Mouse (Mus musculus) frontal cortex, postnatal 14 days (tissue): ENCODE results near the gene Map4k5.

Experiments used
- DNase-seq, 2 experiments: peaks; one replicate each; pipeline ENCODE4 v3.0.0; 2022; ENCODE audit warnings: low spot score in 2 of 2

Gene Map4k5

GRCm38 (mm10) chr12:69843531-69844445, 49.2 kb downstream of the Map4k5 start:
- DNase-seq: no peak

GRCm38 (mm10) chr12:69838376-69838775, 54.6 kb downstream of the Map4k5 start:
- DNase-seq: no peak

DNA sequence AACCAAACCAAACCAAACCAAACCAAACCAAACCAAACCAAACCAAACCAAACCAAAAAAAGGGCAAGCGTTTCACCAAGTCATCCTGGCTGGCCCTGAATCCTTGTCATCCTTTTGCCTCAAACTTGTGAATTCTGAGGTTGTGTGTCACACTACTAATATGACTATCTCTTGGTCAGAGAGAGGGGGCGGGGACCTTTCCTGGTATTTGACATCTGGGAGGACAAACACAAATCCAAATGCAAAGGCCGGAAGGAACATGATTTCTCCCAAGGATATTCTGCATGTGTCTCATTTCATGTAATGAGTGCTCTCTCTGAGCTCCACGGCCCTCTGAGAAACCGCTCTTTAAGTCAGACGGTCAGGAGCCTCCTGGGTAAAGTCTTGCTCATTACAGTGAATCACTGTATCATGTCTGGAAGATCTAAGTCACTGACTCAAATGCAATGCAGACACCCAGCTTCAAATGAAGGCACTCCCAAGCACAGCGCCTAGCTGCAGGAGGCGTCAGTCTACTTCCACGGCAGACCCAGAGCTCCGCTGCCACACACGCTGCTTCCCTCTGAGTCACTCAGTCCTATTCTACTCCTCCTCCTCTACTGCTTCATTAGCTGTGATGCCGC, 58.9 kb downstream of the Map4k5 start:
- DNase-seq: no peak

- no peak for DNase-seq
These were observed 61.6 kb downstream of the Map4k5 start for GRCm38 (mm10) chr12:69831239-69831910.

DNA sequence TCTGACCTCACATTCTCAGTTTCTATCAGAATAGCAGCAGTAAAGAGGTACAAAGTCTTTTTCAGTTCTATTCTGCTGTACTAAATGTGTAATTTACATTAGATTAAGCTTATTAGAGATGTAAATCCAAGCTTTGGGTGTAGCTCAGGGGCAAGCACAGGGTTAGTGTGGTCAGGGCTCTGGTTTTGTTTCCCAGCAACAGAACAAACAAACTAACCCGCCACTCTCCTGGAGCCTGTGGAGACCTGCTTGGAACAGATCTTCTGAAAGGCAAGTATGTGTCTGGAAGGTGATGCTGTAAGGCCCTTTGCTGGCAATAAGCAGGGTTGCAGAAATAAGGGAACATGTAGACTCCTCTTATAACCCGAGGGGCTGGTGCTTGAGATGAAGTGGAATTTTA, 64.8 kb downstream of the Map4k5 start:
- DNase-seq: no peak

GRCm38 (mm10) chr12:69824881-69825597, 68.0 kb downstream of the Map4k5 start:
- DNase-seq: no peak

GRCm38 (mm10) chr12:69814272-69814671, 78.7 kb downstream of the Map4k5 start:
- DNase-seq: no peak

- DNase-seq: no peak
These were observed 79.4 kb downstream of the Map4k5 start for GRCm38 (mm10) chr12:69813596-69813995.

DNA sequence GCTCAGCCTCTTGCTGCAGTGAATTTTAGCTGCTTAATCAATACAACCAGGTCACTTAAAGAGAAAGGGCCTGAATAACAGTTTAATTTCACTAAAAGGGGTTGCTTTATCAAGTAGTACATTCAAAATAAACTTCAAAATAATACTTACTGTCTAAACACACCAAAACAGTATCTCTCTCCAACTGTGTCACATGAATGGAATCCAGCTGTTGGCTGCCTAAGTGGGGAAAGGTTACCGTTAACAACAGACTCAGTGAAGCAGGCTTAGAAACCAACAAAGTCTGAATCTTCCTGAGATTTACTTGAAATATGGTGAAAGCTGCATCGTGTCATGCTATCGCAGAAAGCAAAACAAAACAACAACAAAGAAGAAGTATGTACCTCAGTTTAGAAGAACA, 80.0 kb downstream of the Map4k5 start:
- DNase-seq: no peak

GRCm38 (mm10) chr12:69811976-69812375, 81.0 kb downstream of the Map4k5 start:
- DNase-seq: no peak

- DNase-seq: no peak
These were observed 83.6 kb downstream of the Map4k5 start for GRCm38 (mm10) chr12:69809439-69809838.

DNA sequence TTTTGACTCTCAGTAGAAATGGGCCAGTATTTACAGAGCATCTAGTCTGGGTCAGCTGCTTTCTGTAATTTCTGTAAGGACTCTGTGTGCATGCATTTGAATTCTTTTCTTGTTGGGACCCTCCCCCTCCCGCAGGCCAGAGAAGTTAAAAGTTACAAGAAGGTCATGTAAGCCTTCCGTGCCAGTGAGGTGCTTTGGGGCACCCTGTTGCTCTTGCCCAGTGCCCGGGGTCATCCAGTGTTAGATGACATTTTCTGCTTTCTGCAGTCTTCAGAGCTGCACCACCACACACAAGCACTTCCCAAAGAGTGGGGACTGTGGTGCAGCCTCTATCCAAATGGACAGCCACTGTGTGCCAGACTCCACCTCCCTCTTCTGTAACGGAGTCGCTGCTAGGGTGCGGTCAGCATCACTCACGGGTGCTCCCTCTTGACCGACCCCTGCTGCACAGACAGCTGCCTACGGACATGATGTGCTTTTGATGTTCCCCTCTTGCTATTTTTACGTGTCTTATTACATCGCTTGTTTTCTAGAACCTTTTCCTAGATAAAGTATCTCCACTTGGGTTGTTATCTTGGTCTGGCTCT, 85.5 kb downstream of the Map4k5 start:
- DNase-seq: no peak

GRCm38 (mm10) chr12:69805148-69805547, 87.9 kb downstream of the Map4k5 start:
- no peak for DNase-seq

- no peak for DNase-seq
These were observed 88.5 kb downstream of the Map4k5 start for GRCm38 (mm10) chr12:69804393-69805070.

- no peak for DNase-seq
These were observed 89.8 kb downstream of the Map4k5 start for GRCm38 (mm10) chr12:69803196-69803595.

- DNase-seq: no peak
These were observed 92.4 kb downstream of the Map4k5 start for GRCm38 (mm10) chr12:69800586-69800985.

GRCm38 (mm10) chr12:69796311-69796710, 96.7 kb downstream of the Map4k5 start:
- no peak for DNase-seq

GRCm38 (mm10) chr12:69790530-69791505, 102.2 kb downstream of the Map4k5 start, which contains the start of gene Cdkl1:
TSS of gene Cdkl1 (minus strand) at chr12:69791267.
- peak; percentile 57 to 63 for DNase-seq

DNA sequence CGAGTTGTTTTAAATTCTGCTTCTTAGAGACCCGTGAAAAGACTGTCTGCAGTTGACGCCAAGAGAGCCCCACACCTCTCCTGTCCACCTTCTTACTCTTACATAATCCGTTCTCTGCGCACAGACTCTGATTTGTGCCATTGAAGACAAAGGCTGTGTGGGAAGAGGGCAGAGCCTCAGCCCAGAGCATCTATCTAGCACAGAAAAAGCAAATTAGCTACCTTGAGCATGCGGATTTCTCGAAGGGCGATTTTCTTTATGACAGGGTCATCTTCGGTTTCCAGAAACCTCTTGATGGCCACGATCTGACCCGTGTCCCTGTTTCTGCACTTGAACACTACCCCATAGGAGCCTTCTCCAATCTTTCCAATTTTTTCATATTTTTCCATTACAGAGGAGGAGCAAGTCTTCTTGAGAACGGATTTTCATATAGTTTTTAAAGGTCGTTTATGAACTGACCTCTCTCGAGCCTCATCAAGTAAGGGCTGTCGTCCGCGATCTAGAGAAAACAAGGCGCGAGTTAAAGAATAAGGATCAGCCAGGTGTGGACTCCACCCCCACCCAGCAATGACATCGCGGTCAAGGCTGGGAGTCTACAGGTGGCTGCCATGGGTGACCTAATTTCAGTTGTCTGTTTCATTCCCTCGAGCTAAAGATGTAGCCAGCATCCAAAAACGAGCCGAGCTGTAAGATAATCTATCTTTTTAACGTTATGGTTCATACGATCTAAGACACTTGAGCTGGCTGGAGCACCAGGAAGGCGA, 103.1 kb downstream of the Map4k5 start:
- DNase-seq: no peak
